Mouse (Mus musculus) ES-E14 (cell line): ENCODE measurements around the gene Hemgn.

Experiments used
- CHD2 ChIP-seq: IDR thresholded peaks from 2 replicates; pipeline ENCODE4 v1.6.1; 2014; ENCODE audit warnings: mild to moderate bottlenecking, low read depth, low read length, inconsistent platforms
- ZC3H11A ChIP-seq: IDR thresholded peaks from 2 replicates; pipeline ENCODE4 v1.6.1; 2012; ENCODE audit warnings: low read depth, mild to moderate bottlenecking, inconsistent platforms, low read length, borderline replicate concordance
- ZNF384 ChIP-seq: IDR thresholded peaks from 2 replicates; pipeline ENCODE4 v1.6.1; 2012; ENCODE audit warnings: low read depth, low read length, inconsistent platforms

DNA sequence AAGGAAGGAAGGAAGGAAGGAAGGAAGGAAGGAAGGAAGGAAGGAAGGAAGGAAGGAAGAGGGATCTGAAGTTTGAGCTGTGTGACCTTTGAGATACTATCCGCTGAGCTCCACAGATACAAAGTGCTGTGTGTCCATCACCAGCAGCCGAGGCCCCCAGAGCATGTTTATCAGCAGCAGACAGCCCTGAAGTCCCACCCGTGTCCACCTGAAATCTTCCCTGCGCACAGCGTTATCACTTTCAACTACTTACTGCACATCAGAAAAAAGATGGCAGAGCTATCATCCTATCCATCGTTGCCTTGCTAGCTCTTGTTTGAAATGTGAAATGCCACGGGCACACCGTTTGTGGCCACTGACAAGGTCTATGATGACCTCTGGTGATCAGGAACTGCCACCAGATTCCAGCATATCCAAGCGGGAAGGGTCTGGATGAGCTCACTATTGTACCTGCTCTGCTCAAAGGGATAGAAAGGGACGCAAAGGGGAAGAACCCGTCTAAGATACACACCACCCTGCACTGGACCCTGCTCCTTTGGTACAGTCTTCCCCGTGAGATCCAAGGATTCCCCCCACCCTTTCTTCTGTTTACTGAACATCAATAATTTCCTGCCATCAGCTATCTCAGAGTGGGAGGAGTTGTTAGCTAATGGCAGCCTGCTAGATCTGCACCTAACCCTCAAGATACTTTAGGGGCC, 19.2 kb upstream of the Hemgn start:
- TF ChIP-seq CHD2 (no peak), ZNF384 (no peak), ZC3H11A (no peak)
